Mouse (Mus musculus) NIH3T3 (cell line): ENCODE results near the gene Ank3.

ENCODE experiments used
- DNase-seq: peaks from one replicate; pipeline ENCODE4 v3.0.0-alpha.2; 2012; ENCODE audit warnings: low read depth

Ank3 gene

DNA sequence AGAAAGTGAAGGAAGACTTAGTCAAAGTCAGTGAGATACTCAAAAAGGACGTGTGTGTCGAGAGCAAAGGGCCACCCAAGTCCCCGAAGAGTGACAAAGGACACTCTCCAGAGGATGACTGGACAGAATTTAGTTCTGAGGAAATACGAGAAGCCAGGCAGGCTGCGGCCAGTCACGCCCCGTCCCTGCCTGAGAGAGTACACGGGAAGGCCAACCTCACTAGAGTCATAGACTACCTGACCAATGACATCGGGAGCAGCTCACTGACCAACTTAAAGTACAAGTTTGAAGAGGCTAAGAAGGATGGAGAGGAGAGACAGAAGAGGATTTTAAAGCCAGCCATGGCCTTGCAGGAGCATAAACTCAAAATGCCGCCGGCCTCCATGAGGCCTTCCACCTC, 588.9 kb downstream of the Ank3 start:
- no peak for DNase-seq

DNA sequence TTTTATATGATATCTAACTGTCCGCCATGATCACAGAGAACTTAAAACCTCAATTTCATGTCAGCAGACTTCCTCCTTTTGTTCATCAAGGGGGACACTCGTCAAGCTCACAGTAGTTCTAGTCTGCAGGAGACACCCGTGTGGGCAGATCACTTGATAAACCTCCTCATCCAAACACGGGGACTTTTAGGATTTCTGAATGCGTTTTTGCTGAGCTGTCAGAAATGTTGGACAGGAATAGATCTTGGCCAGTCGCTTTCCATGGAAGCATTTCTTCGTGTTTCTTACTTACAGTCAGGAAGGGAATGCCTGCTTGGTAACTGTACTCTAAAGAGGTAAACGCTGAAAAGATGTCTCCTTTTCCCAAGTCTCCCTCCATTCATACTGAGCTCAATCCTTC, 598.5 kb downstream of the Ank3 start:
- no peak for DNase-seq

DNA sequence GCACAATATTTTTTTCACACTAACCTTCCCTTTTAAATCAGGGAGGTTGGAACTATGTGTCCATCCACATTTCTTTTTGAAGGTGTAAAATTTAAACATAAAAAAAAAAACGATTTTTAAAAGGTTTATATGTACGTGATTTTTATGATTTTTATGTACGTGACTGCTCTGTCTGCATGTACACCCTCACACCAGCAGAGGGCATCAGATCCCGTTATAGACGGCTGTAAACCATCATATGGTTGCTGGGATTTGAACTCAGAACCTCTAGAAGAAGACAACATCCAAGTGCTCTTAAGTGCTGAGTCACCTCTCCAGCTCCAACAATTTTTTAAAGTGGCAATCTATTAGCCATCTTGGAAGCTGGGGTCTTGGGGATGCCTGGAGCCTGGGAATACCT, 605.5 kb downstream of the Ank3 start:
- peak; percentile 37 for DNase-seq

DNA sequence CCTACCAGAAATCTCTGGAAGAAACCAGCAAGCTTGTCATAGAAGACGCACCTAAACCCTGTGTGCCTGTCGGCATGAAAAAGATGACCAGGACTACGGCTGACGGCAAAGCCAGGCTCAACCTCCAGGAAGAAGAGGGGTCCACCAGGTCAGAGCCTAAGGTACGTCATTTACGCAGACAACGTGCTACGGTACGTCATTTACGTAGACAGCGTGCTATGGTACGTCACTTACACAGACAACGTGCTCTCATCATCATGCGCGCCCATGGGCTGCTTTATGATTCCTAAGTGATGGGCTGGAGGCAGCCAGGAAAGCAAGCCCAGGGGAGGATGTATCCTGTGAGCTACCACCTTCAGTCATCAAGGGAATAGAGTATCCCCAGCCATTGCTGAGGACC, 606.3 kb downstream of the Ank3 start:
- DNase-seq: no peak

DNA sequence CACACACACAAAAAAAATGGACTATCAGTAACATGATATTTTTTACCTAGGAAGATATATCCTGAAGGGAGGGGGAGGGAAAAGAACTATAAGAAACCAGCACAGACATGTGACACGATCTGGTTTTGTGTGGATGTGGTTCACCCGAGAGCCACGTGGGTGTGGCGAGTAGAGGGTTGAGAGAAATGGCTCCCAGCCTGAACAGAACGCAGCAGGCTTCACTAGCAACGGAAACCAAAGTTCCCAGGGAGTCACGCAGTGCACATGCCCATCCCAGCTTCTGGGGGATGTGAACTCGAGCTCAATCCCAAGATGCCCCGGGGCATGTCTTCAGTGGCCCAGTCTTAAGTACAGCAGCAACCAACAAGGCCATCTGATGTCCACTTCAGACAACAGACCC, 607.8 kb downstream of the Ank3 start:
- DNase-seq: no peak

DNA sequence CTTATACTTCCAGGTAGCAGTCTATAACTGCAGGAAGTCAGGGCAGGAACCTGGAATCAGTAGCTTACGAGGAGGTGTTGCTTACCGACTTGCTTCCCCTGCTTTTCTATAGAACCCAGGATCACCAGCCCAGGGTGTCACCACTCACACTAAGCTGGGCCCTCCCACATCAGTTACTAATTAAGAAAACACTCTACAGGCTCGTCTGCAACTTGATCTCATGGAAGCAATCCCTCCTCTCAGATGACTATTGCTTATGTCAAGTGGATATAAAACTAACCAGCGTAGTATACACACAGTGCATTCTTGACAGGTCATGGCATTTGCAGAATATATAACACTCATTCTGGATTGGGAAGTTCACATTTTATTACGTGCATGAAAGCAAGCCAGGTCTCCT, 613.2 kb downstream of the Ank3 start:
- no peak for DNase-seq

DNA sequence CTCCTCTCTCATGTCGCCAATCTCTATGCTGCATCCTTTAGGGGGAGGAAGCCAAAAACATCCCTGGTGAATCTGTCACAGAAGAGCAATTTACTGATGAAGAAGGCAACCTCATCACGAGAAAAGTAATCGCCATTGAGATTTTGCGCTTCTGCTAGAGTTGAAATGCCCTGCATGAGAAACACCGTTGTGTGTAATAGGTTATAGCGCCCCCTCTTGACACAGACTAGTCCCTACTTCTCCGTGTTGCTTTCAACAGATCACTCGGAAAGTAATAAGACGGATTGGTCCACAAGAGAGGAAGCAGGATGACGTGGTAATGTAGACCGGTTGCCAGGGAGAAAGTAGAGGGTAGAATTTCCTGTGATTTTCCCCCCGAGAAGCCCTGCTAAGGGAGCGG, 615.4 kb downstream of the Ank3 start:
- no peak for DNase-seq

DNA sequence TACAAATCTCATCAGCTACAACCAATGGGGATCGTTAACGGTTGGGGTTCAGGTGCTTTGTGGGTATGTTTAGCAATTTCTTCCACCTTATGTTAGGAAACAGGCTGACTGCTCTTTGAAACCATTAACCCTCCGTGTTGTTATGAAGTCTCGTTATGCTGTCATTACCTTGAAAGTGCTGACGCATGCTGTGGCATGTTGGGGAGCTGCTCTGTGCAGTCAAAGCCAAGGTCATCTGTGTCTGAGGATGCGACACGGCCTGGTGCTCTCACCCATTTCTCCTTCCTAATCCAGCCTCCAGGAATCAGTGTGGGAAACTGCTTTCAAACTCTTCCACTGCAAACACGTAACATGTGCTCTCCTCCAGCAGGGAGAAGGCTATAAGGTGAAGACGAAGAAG, 616.6 kb downstream of the Ank3 start:
- no peak for DNase-seq

DNA sequence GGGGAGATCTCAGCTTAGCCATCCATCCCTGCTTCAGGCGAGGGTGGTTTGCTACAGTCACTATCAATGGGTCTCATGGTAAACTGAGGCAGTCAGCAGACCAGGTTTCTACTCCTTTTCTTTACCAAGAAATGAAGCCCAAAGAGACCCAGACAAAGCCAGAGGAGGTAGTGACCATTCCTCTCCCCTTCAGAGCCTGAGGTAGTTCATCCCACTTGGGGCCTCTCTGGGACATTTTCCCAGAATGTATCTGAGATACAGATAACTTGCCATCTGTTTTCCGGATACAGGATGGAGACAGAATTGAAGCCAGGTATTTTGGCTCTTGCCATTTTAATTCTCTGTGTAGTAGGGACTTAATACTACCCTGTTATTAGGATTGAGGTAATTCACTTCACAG, 620.1 kb downstream of the Ank3 start:
- DNase-seq: no peak

DNA sequence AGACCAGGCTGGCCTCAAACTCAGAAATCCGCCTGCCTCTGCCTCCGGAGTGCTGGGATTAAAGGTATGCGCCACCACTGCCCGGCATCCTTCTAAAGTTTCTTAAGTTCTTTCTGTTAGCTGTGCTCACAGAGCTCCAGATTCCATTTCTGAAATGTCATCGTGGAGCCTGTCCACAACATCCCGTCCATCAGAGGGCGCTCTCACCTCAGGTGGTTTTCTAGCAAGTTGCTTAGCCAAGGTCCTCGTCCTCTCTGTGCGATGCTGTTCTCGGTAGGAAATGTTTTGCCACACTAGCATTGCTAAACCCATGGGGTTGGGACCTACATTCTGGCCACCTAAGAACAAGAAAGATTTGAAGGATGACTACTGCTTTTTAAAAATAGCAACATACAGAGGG, 623.1 kb downstream of the Ank3 start:
- DNase-seq: peak; percentile 76

DNA sequence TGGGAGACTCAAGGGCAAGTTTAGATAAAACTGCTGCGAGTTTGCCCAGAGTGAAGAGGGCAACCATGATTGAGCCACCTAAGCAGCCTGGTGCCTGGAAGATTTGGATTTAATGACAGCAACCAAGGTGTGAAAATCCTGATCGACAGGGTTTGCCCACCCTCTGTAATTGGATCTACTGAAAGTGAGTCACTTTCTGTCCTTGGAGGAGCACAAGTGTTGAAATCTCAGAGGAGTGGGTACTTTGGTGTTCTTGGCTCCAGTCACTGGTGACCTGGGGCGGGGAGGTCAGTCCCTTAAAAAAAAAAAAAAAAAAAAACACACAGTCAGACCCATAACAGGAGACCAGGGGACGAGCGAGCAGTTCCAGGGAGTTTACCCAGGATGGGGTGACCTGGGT, 624.0 kb downstream of the Ank3 start:
- DNase-seq: no peak

DNA sequence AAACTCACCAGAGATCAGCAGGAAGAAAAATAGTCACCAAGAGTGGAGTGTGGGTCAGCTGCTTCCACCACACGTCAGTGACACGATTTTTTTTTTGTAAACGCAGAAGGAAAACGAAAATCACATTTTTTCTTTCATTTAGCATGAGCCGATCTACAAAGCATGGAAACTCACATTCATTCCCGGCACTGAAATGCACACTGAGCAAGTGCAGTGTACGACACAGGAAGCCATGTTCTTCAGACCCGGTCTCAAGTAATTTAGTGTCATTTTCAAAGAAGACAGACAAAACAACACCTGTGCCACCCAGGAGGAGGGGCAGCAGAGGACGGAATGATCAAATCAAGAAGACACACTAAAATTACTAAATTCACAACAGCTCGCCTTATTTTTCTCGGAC, 625.3 kb downstream of the Ank3 start:
- no peak for DNase-seq

DNA sequence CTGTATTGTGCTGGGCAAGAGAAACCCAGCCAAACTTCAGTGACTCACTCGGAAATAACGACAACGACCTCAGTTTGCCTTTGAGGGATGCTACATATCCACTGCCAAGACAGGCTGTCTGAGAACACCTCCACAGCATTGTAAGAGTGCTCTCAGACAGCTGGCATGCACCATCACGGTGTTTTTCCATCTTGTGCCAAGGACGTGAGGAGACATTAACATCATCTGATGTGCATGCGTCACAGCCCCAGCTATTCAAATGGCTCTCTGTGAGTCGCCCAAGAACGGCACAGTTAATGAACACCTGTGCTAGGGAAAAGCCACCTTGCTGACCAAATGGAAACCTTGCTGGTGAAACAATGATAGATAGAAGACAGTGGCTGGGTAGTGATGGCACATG, 633.4 kb downstream of the Ank3 start:
- DNase-seq: peak; percentile 54

DNA sequence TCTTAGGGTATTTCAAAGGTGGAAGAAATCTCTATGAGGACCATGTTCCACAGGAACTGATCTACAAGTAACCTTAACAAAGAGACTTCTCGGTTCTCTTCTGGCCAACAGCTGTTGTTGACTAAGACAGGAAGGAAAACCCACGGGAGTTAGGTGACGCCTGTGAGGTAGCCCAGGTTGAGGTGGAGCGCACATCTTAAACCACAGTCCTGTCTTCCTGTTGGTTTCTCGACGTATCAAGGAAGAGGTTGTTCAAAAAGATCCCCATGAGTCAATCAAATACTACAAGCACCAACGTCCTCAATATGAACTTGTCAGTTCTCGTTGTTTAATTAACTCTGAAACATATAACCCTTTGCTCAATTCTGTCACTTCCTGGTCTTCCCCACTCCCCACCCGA, 634.4 kb downstream of the Ank3 start:
- DNase-seq: no peak

DNA sequence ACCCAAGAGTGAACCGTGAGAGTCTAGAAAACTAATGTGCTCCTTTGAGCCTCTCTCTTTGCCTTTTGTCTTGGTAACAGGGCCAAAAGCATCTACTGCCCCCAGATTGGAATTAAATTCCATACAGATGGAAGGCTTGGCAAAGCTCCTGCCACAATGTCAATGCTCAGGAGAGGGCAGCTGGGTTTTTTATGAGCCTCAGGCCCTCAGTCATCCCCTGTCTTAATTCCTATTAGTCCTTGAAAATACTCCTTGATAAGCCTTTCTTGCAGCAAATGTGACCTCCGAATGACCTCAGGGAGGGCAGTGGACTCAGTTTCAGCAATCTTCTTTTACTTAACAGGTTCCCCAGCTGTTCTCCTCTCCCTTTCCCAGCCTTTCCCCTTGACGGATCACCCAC, 635.3 kb downstream of the Ank3 start:
- peak; percentile 36 for DNase-seq

DNA sequence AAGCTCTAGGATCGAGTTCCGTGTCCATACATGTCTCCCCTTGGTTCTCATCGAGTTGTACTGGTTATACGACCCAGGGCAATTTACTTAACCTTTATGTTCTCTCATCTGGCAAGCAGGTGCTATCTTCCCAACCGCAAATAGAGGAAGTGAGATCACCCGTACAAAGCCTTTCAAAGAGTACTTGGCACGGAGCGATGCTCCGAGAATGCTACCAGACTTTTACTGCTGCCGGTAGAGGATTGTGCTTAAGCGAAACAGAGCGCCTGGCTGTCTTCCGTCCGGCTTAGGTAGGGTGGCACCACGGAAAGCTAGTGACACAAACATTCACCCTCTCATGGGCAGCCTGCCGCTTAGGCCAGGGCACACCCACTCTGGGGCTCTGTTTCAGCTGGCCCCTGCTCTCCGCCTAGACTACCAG, 641.3 kb downstream of the Ank3 start:
- DNase-seq: no peak

DNA sequence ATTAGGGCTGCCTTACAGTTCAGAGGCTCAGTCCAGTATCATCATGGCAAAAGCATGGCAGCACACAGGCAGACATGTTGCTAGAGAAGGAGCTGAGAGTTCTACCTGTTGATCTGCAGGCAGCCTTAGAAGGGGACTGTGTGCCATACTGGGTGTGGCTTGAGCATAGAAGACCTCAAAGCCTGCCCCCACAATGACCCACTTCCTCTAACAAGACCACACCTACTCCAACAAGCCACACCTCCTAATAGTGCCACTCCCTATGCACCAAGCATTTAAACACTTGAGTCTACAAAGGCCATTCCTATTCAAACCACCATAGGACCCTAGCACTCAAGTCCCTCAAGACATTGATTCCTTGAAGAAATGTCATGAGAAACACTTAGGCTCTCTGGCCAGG, 643.0 kb downstream of the Ank3 start:
- DNase-seq: no peak

DNA sequence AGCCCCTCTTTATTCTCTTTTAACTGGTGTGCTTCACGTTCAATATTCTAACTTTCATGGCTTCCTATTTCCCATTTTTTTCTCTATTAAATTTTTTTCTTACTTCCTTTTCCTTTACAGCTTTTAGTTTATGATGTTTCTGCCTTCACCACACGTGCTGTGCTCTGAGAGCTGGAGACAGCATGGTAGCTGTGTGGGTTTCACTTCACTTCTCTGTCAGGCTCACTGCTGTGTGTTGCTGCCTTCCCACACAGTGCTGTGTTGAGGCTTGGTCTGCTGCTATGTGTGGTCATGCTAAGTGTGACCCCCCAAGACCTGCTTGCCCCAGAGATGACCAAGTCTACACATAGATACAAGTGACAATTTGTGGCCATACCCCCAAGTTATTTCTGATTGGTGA, 647.1 kb downstream of the Ank3 start:
- DNase-seq: no peak

DNA sequence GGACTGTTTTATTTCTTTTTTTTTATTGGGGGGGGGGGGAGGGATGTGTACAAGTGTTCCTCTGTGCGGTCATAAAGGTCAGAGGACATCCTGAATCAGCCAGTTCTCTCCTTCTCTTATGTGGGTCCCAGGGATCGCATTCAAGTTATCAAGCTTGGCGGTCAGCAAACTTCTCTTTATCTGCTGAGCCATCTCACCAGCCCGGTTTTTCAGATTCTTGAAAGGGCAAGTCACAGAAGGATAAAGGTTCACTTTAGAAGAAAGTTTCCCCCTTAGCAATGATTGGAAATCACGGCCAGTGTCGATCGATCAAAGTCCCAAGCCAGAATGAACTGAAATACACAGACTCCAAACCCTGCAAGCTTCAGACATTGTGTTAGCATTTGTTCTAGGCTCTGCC, 651.2 kb downstream of the Ank3 start:
- DNase-seq: no peak

DNA sequence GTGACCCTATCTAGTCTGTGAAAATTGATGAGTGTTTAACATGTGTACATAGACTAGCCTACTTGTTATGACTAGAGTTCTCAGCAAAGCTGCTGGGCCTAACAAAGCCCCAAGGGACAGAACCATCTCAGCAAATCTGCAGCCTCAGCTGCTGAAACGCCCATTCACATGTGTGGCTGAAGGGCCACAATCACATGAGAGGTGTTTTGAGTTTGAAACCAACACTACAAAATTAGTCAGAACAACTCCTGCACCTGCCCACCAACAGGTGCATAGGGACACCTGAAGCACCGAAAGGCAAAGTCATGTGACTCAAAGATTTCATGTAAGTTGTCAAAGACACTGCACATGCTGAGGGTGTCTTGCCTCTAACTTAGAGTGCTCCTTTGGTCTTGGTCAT, 656.7 kb downstream of the Ank3 start:
- DNase-seq: no peak

DNA sequence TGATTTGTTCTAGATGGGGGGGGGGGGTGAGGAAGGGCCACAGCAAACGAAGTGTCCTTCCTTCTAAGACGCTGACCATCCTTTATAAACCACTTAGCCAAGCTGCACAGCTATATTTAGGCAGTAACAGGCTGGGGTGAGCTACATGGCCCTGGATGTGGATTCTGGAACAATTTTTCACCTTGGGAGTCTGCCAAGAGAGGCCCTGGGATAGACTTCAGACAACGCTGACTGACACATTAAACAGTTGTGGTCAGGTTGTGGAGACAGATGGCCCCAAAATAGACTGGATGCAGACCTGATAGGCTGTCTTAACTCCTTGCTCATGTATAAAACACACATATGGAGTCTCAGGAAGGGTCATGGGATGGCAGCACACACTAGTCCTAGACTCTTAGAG, 658.5 kb downstream of the Ank3 start:
- DNase-seq: peak; percentile 91

DNA sequence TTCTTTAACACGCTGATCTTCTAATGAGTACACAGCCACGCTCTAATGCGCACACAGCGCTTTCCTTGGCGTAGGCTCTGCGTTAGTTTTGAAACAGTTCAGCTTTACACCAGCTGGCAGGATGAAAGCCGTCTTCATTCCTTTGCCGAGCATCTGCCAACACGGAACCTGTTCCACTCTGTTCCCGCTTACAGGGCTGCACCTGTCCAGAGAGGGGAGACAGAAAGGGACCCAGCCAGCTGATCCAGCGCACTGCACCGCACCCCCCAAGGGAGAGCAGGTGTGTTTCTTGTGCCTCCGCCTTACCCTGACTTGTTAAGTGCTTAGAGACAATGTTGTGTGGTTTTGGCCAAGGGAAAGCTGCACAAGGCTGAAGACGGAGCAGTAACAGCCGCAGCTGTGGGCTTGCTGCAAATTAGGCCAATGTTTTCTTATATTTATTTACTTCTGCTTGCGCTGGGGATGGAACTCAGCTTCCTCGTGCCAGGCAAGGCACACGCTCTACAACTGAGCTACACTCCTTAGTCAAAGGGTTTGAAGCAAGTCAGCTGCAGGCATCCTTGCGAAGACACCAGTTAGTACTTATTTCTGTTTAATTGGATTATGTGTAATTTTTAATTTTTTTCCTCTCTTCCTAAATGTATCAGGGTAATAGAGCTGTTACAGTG, 661.6 kb downstream of the Ank3 start:
- no peak for DNase-seq

DNA sequence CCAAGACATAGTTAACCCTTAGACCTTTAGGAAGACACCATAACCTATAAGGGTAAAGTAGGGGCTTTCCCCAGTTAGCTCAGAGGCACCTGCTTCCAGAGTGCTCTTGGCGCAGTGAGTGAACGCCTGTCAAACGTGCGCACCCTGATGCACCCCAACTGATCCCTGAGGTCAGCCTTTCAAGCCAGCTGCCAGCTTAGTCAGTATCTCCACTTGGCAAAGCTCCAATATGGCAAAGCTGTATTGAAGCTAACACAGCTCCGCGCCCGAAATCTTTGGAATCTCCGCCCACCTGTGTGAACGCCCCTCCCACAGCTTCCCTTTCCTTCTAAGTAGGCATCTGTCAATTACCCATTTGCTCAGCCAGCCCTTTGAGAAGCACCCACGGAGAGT, 662.1 kb downstream of the Ank3 start:
- DNase-seq: no peak

DNA sequence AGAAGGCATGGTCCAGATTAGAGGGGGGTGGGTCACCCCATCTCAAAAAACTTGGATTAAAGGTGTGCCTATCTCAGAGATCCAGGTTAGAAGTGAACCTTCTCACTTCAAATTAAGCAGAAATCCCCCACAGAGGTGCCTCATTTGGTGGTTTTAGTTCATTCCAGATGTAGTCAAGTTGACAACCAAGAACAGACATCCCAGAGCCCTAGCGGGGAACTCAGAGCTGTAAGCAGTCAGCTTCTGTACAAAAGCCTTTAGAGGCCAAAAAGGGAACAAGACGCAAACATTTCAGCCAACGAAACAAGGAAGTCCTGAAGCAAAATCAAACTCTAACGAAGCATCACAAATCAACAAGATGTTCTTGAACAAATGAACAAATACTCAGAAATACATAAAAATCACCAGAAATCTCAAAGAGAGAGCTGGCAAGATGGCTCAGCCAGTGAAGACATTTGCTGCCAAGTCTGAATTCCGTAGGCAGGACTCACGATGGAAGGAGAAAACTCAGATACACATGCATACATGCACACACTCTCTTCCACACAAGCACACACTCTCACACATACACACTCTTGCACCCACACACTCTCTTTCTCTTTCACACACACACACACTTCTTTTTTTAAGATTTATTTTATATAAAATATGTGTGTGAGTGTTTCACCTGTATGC, 665.4 kb downstream of the Ank3 start:
- no peak for DNase-seq
